Mouse (Mus musculus) liver, embryonic 13.5 days (tissue): Measurements from ENCODE around the gene Sema4f. TPM values are rescaled to one million over a fixed set of nuclear protein-coding genes. Genes with fewer than 3 reads are reported as not detected.
A peak's percentile ranks its signal among the peaks of the same experiment; 100 is the strongest.

ENCODE experiments used
- ATAC-seq: fragments of 200-750 bp; cut with Nextera tagmentation; 2 replicates; pipeline ENCODE4 v1.8.0; 2017; ENCODE audit warnings: low read depth, mild to moderate bottlenecking, moderate number of reproducible peaks, moderate library complexity
- DNase-seq: peaks from one replicate; pipeline ENCODE4 v3.0.0; 2022
- H3K27ac ChIP-seq: fragments of 300-500 bp; sonication (generic); 2 replicates; pipeline ENCODE4 v1.5.1; 2015; ENCODE audit warnings: moderate library complexity, mild to moderate bottlenecking, inconsistent platforms
- H3K27me3 ChIP-seq: fragments of 300-500 bp; sonication (generic); 2 replicates; pipeline ENCODE4 v1.6.1; 2015; ENCODE audit warnings: mild to moderate bottlenecking, inconsistent platforms
- H3K36me3 ChIP-seq: fragments of 300-500 bp; sonication (generic); 2 replicates; pipeline ENCODE4 v1.6.1; 2015; ENCODE audit warnings: mild to moderate bottlenecking, inconsistent platforms
- H3K4me1 ChIP-seq: fragments of 300-500 bp; sonication (generic); replicated peaks from 2 replicates; pipeline ENCODE4 v1.6.1; 2015; ENCODE audit warnings: inconsistent platforms
- H3K4me2 ChIP-seq: fragments of 300-500 bp; sonication (generic); 2 replicates; pipeline ENCODE4 v1.6.1; 2015; ENCODE audit warnings: inconsistent platforms, mild to moderate bottlenecking, moderate library complexity
- H3K4me3 ChIP-seq: fragments of 300-500 bp; sonication (generic); replicated peaks from 2 replicates; pipeline ENCODE4 v1.5.1; 2015; ENCODE audit warnings: mild to moderate bottlenecking, inconsistent platforms
- H3K9ac ChIP-seq: fragments of 300-500 bp; sonication (generic); 2 replicates; pipeline ENCODE4 v1.6.1; 2015; ENCODE audit warnings: mild to moderate bottlenecking, inconsistent platforms
- H3K9me3 ChIP-seq: fragments of 300-500 bp; sonication (generic); replicated peaks from 2 replicates; pipeline ENCODE4 v1.6.1; 2016; ENCODE audit warnings: inconsistent platforms
- WGBS: fragments of 180-500 bp; shearing (Covaris S2); methylation state at CpG from one replicate; pipeline ENCODE4 v1.1.7; 2015; ENCODE audit not compliant: insufficient replicate concordance; 5-methylcytosine and 5-hydroxymethylcytosine counted together
- polyA plus RNA-seq: library from polyadenylated mRNA; unstranded; fragments of >200 nt; fragmentation: Nextera tagmentation; extraction: Ambion mirVana; gene quantifications from 2 replicates; pipeline ENCODE4 v1.2.1, GENCODE M21; 2015

Sema4f gene
- polyA plus RNA-seq, 1 experiment from 2014 or later = 0.05 TPM

GRCm38 (mm10) chr6:82913336-82914247 is 26.0 kb downstream of the Sema4f start:
- Histone ChIP-seq H3K9me3 (no peaks in the 10 kb centered on the region), H3K27ac (no peak overlapping the region), H3K4me1 (peaks cover 4% of the 10 kb centered on the region; the same call in 1 of the 2 replicates), H3K36me3 (no peaks in the 10 kb centered on the region), H3K27me3 (peaks cover 15% of the 10 kb centered on the region), H3K9ac (no peak overlapping the region), H3K4me3 (no peak overlapping the region), H3K4me2 (peak overlapping the region; percentile 30)
- 31% methylated on average over 28 of the region's 28 CpGs for WGBS
- DNase-seq (no peak), ATAC-seq (no peak)

- no peak for ATAC-seq
- peaks cover 4% of the 10 kb centered on the region; the same call in 1 of the 2 replicates for H3K4me1 ChIP-seq
- DNase-seq = no peak
- H3K9ac ChIP-seq = no peak overlapping the region
- no peak overlapping the region for H3K27ac ChIP-seq
- H3K4me2 ChIP-seq = no peak overlapping the region
- no peak overlapping the region for H3K4me3 ChIP-seq
- H3K36me3 ChIP-seq = no peaks in the 10 kb centered on the region
- whole genome bisulfite sequencing = 59% methylated on average over 5 of the region's 5 CpGs
- no peaks in the 10 kb centered on the region for H3K9me3 ChIP-seq
- H3K27me3 ChIP-seq = peaks cover 8% of the 10 kb centered on the region
Observed at GRCm38 (mm10) chr6:82911303-82911702, 28.3 kb downstream of the Sema4f start.

DNA sequence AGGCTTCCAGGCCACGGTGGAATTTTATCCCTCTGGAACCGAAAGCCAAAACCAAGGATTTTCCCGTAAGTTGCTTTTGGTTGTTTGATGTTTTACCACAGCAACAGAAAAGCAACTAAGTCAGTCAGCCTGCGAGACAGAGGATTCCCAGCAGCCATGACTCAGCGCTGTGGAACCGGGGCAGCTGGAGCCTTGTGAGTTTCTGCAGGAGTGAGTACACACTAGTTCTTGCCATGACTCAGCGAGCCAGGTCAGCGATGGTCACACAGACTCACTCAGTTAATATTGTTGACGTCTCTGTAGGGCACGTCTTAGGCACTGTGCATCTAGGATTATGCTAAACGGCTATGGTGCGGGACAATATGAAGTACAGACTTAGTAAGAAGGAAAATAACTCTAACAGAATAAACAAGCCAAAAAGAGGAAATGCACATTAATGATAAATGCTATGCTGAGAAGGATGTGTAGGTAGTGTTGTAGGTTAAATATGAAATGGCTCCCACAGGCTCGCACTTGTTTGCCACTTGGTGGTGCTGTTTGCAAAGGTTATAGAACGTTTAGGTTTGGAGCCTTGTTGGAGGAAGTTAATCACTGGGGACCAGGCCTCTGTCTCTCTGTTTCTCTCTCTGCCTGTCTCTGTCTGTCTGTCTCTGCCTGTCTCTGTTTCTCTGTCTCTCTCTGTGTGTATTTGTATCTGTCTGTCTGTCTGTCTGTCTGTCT is 30.3 kb downstream of the Sema4f start:
- Histone ChIP-seq H3K36me3 (no peaks in the 10 kb centered on the region), H3K4me1 (peaks cover 4% of the 10 kb centered on the region; the same call in 1 of the 2 replicates), H3K27ac (no peak overlapping the region), H3K4me2 (no peak overlapping the region), H3K9ac (no peak overlapping the region), H3K27me3 (peaks cover 20% of the 10 kb centered on the region), H3K4me3 (no peak overlapping the region), H3K9me3 (no peaks in the 10 kb centered on the region)
- 32% methylated on average over 14 of the region's 14 CpGs for WGBS
- DNase-seq = peak; percentile 27
- ATAC-seq = 0 out of 2 replicates have a peak, but pooled peaks have one; percentile 45

- H3K4me2 ChIP-seq = no peak overlapping the region
- H3K27ac ChIP-seq = no peak overlapping the region
- no peak for ATAC-seq
Observed at GRCm38 (mm10) chr6:82908034-82908433, 31.5 kb downstream of the Sema4f start.

GRCm38 (mm10) chr6:82906985-82907384 is 32.6 kb downstream of the Sema4f start:
- no peak overlapping the region for H3K4me2 ChIP-seq
- H3K36me3 ChIP-seq = no peaks in the 10 kb centered on the region
- no peak overlapping the region for H3K4me3 ChIP-seq
- H3K9ac ChIP-seq = no peak overlapping the region
- no peak for ATAC-seq
- H3K4me1 ChIP-seq = peaks cover 4% of the 10 kb centered on the region; the same call in 1 of the 2 replicates
- DNase-seq = no peak
- peaks cover 26% of the 10 kb centered on the region; the same call in 1 of the 2 replicates for H3K27me3 ChIP-seq
- no peaks in the 10 kb centered on the region for H3K9me3 ChIP-seq
- 32% methylated on average over 3 of the region's 3 CpGs for WGBS
- H3K27ac ChIP-seq = no peak overlapping the region

More at GRCm38 (mm10) chr6:82908034-82908433, 31.5 kb downstream of the Sema4f start:
- H3K9ac ChIP-seq = no peak overlapping the region
- peaks cover 4% of the 10 kb centered on the region; the same call in 1 of the 2 replicates for H3K4me1 ChIP-seq
- H3K27me3 ChIP-seq = peaks cover 24% of the 10 kb centered on the region
- DNase-seq = no peak
- H3K36me3 ChIP-seq = no peaks in the 10 kb centered on the region
- H3K9me3 ChIP-seq = no peaks in the 10 kb centered on the region
- H3K4me3 ChIP-seq = no peak overlapping the region
- 69% methylated on average over 8 of the region's 8 CpGs for WGBS

DNA sequence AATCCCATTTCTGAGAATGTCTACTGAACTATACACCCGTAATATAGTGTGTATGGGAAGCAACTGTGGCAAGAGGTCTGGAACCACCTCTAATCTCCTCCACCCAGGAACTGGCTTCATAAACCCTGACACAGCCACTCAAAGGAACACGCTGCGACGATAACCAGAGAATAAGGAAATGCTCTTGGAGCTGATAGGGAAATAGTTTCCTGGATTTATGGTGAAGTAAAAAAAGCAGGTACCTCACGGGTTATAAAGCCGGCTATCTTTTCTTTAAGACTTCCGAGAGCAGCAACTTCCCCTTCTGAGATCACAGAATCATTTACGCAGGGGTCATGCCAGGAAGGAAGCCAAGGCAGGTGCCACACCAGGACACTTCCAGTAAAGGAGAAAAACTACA is 37.0 kb downstream of the Sema4f start:
- H3K9me3 ChIP-seq = no peaks in the 10 kb centered on the region
- H3K4me3 ChIP-seq = no peak overlapping the region
- H3K27me3 ChIP-seq = peaks cover 37% of the 10 kb centered on the region
- H3K4me2 ChIP-seq = no peak overlapping the region
- H3K36me3 ChIP-seq = no peaks in the 10 kb centered on the region
- no peak for ATAC-seq
- H3K27ac ChIP-seq = no peak overlapping the region
- H3K9ac ChIP-seq = no peak overlapping the region
- WGBS = 8% methylated on average over 8 of the region's 8 CpGs
- H3K4me1 ChIP-seq = no peaks in the 10 kb centered on the region; the same call in 1 of the 2 replicates
- DNase-seq = no peak

DNA sequence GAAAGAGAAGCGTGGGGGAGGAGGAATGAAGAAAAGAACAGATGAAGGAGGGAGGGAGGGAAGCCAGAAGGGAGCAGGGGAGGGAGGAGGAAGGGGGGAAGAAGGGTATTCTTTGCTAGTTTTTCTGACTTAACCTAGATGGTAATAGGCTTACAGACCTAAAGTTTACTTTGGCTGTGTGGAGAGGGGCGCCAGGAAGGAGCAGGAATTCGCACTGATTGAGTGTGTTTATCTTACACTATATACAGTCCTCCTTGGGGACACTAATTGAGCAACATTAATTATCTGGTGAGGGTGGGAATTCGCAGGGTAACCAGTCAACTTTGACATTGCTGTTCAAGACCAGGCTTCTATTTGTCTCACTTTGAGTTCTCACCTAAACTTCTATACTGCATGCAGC is 40.8 kb downstream of the Sema4f start:
- Histone ChIP-seq H3K4me3 (no peak overlapping the region), H3K36me3 (no peaks in the 10 kb centered on the region), H3K4me1 (no peaks in the 10 kb centered on the region; the same call in 1 of the 2 replicates), H3K4me2 (no peak overlapping the region), H3K9me3 (no peaks in the 10 kb centered on the region), H3K27me3 (peaks cover 19% of the 10 kb centered on the region), H3K27ac (no peak overlapping the region), H3K9ac (no peak overlapping the region)
- WGBS = 49% methylated on average over 4 of the region's 4 CpGs
- ATAC-seq = no peak
- no peak for DNase-seq

DNA sequence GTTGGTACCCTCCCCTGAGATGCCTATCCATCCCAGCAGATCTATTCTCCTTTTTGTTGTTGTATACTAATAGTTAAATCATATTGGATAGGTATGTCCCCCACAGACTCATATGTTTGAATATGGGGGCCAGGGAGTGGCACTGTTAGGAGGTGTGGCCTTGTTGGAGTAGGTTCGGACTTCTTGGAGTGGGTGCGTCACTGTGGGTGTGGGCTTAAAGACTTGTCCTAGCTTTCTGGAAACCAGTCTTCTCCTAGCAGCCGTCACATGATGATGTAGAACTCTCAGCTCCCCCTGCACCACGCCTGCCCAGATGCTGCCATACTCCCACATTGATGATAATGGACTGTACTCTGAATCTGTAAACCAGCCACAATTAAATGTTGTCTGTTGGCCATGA is 41.3 kb downstream of the Sema4f start:
- Histone ChIP-seq H3K4me1 (no peaks in the 10 kb centered on the region; the same call in 1 of the 2 replicates), H3K4me3 (no peak overlapping the region), H3K9me3 (no peaks in the 10 kb centered on the region), H3K27me3 (peaks cover 16% of the 10 kb centered on the region), H3K4me2 (no peak overlapping the region), H3K27ac (no peak overlapping the region), H3K36me3 (no peaks in the 10 kb centered on the region), H3K9ac (no peak overlapping the region)
- ATAC-seq = no peak
- DNase-seq = no peak
- 49% methylated on average over 4 of the region's 4 CpGs for WGBS

- 29% methylated on average over 3 of the region's 3 CpGs for WGBS
- no peak for ATAC-seq
Observed at GRCm38 (mm10) chr6:82897311-82897710, 42.3 kb downstream of the Sema4f start.

GRCm38 (mm10) chr6:82893415-82893814 is 46.2 kb downstream of the Sema4f start:
- no peaks in the 10 kb centered on the region for H3K4me1 ChIP-seq
- H3K9ac ChIP-seq = no peak overlapping the region
- WGBS = 39% methylated on average over 3 of the region's 3 CpGs
- no peaks in the 10 kb centered on the region for H3K36me3 ChIP-seq
- H3K27me3 ChIP-seq = no peaks in the 10 kb centered on the region; the same call in 1 of the 2 replicates
- ATAC-seq (no peak), DNase-seq (no peak)
- no peak overlapping the region for H3K27ac ChIP-seq
- no peaks in the 10 kb centered on the region for H3K9me3 ChIP-seq
- H3K4me2 ChIP-seq = no peak overlapping the region
- H3K4me3 ChIP-seq = no peak overlapping the region

More at GRCm38 (mm10) chr6:82897311-82897710, 42.3 kb downstream of the Sema4f start:
- no peaks in the 10 kb centered on the region for H3K36me3 ChIP-seq
- no peak for DNase-seq
- peaks cover 12% of the 10 kb centered on the region for H3K27me3 ChIP-seq
- H3K4me2 ChIP-seq = no peak overlapping the region
- no peak overlapping the region for H3K27ac ChIP-seq
- H3K4me3 ChIP-seq = no peak overlapping the region
- H3K9ac ChIP-seq = no peak overlapping the region
- H3K4me1 ChIP-seq = no peaks in the 10 kb centered on the region
- H3K9me3 ChIP-seq = no peaks in the 10 kb centered on the region

- ATAC-seq (no peak), DNase-seq (no peak)
- 51% methylated on average over 2 of the region's 2 CpGs for WGBS
- no peak overlapping the region for H3K9ac ChIP-seq
- no peaks in the 10 kb centered on the region for H3K9me3 ChIP-seq
- no peak overlapping the region for H3K4me3 ChIP-seq
- H3K27me3 ChIP-seq = no peaks in the 10 kb centered on the region
- H3K4me2 ChIP-seq = no peak overlapping the region
- H3K27ac ChIP-seq = no peak overlapping the region
- no peaks in the 10 kb centered on the region for H3K36me3 ChIP-seq
- no peaks in the 10 kb centered on the region for H3K4me1 ChIP-seq
Observed at GRCm38 (mm10) chr6:82892540-82892939, 47.0 kb downstream of the Sema4f start.
